Mouse (Mus musculus): Measurements from ENCODE around the gene Atp10a. TPM values are rescaled to one million over a fixed set of nuclear protein-coding genes. Genes with fewer than 3 reads are reported as not detected.

Gene Atp10a
- polyA plus RNA-seq, 2 experiments from 2014 or later: 4.0 to 4.5 TPM

- no peak for ATAC-seq
These were observed 34.3 kb downstream of the Atp10a start for GRCm38 (mm10) chr7:58690069-58690923.

DNA sequence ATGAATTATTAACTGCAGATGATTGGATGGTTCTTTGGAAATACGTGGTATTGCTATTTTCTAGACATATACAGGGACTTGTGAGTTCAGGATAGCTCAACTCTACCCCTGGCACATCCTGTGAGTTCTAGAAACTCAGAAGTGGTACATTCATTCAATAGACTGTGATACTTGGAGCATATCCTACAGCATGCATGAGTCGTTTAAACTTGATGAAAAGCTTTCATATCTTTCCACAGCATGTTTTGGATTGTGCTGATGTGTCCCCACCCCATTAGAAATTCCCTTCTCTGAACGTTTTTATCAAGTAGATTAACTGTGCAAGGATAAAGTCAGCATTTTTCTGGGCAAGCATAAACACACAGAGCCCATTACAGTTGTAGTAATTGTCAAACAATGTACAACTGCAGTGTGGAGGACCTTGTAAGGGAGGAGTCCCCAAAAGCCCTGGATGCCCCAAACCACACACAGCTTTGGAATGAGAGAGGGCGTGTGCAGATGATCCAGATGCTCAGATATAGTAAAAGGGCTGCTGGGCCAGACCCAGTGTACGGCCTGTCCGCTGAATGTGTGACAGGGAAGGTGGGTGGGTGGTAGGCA, 35.1 kb downstream of the Atp10a start:
- no peak for ATAC-seq

GRCm38 (mm10) chr7:58692704-58693103, 36.7 kb downstream of the Atp10a start:
- ATAC-seq: no peak

DNA sequence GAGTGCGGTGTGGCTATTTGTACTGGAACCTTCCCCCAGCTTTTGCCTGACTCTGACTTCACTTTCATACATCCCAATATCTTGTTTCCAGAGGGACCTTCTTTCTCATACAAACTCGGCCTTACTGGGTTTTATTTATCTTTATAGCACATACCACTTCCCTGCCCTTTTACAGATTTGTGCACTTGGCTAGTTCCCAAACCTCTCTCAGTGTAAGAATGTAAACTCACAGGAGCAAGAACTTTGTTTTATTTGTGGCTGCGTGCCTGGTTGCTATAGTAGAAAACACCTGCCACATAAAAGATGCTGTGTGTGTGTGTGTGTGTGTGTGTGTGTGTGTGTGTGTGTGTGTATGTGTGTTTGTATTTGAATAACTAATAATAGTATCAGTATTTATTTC, 37.4 kb downstream of the Atp10a start:
- ATAC-seq: peak; percentile 27

- ATAC-seq: peak; percentile 6
These were observed 39.7 kb downstream of the Atp10a start for GRCm38 (mm10) chr7:58695661-58696060.

DNA sequence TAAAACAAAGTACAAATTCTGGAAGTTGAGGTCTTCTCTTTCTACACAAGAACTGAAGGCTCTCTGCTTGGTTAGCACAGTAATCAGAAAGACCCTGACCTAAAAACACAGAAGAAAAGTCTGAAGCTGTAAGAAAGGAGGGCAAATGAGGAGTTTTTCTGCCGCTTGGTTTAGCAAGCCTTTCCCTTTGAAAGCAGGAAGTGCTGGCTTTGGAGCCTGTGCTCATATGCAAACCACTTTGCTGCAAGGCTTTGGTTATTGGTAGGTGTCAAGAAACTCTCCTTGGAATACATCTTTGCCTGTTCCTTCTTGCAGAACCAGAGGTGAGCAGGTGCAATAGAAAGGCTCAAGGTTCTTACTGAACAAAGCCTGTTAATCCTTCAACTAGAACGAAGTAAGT, 41.1 kb downstream of the Atp10a start:
- peak; percentile 66 for ATAC-seq

DNA sequence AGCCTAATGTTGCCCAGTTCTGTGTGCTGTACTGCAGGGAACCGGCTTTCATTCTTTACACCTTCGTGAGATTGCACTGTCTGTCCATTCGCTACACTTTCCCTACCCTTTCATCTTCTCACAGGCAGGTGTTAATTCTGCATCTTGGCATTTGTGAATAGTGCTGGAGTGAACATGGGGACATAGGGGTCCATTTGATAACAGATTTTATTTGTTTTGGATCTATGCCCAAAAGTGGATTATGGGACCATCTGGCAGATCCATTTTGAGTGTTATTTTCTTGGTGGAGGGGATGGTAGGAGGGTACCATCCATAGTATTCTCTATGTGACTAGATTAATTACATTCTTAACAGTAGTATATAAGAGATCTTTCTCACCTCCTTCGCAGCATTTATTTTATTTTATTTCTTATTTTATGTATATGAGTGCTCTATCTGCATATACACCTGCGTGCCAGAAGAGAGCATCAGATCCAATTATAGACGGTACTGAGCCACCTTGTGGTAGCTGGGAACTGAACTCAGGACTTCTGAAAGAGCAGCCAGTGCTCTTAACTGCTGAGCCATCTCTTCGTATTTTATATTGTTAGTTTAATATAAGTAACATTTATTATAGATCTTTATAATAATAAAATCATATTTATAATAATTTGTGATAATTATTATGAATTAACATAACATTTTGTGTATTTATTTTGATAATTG, 42.9 kb downstream of the Atp10a start:
- no peak for ATAC-seq

GRCm38 (mm10) chr7:58701311-58701710, 45.3 kb downstream of the Atp10a start:
- ATAC-seq: peak; percentile 32

GRCm38 (mm10) chr7:58705158-58705557, 49.2 kb downstream of the Atp10a start:
- peak; percentile 38 for ATAC-seq

DNA sequence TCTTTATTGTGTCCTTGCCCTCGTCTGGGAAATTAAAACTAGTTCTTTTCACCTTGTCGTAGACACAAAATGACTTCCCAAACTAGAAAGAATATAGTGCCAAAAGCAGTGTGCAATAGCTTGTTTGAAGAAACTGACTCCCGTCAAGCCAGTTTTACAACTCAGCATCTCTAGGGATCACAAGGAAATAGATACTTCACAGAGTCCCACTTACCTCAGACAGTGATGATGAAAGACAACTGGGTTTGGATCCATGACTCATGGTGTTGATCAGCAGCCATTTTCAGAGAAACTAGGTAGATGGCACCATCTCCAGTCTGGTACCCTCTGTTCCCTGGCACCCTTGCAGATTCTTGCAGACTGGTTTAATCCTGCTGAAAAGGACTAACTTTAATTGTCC, 53.3 kb downstream of the Atp10a start:
- no peak for ATAC-seq

- peak; percentile 36 for ATAC-seq
These were observed 54.3 kb downstream of the Atp10a start for GRCm38 (mm10) chr7:58710312-58710711.

DNA sequence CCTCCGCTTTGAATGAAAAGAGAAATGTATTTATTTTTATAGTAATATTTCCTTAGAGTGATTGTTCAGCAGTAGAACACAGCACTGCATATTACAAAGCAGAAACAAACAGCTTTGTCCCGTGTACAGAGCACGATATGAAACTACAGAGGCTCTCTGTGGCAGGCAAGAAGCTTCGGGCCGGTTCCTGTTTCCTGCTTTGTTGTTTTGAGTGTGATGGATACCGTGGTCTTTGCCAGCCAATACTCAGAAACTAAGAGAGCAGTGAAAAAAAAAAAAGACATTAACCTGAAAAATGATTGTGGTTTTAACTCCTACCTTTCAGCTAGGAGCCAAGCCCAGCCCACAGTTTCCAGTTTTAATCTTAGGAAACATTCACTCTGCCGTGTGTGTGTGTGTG, 55.8 kb downstream of the Atp10a start:
- ATAC-seq: peak; percentile 82

DNA sequence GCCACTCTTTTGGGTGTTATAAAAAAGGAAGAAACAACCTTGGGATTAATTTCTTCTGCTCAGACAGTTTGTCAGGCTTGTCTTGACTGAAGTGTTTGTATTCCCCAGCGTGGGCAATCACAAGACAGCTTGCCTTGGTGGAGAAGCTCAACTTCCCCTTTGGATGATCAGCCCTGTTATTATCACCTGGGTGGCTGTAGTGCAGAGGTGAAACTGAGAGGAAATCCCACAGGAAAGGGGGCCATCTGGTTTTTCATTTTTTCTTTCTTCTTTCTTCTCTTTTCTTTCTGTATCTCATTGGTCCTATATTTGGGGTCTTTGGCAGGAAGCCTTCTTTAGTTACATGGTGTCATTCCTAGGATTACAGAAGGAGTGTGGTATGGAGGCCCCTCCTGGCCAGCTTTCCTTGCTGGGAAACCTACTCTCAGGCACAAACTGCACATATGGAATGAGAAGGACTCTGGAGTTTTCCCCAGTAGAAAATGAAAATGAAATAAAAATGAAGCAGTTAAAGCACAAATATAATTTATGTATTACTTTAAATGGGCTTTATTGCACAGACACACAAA, 59.7 kb downstream of the Atp10a start:
- ATAC-seq: no peak

DNA sequence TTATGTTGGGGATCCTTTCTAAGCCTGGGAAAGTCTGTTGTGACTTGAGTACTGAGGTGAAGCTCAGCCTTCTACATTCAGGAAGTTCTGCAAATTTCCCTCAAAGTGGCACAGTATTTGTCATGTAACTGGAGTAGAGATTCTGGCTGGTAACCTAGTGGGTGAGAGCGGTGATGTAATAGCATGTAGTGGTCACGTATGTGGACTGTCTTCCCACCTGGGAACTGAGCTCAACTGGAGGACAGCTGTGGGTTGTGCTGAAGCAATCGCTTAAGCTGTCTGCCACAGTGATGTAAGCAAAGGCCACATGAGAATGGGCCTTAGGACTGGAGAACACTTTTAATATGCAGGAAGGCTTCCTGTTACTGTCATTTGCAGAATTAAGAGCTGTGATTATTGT, 60.7 kb downstream of the Atp10a start:
- no peak for ATAC-seq

- ATAC-seq: no peak
These were observed 62.6 kb downstream of the Atp10a start for GRCm38 (mm10) chr7:58718556-58718955.

- no peak for ATAC-seq
These were observed 63.4 kb downstream of the Atp10a start for GRCm38 (mm10) chr7:58719218-58719938.

DNA sequence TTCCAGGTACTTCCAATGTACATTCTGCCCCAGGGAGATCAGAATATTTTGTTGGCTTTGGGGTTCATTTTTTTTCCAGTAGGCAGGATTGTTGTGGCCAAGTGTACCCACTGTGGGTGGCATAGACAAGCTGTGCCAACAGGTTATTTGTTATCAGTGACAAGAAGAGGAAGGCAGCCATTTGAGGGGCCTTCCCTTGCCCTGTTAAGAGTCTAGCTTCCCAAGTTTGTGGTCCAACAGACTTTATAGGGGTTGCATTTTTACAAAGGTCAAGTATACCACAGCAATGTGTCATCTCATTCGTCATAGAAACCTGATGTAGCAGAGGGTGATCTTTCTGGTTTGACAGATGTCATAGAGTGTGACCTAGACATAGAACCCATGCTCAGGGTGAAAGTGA, 66.3 kb downstream of the Atp10a start:
- ATAC-seq: no peak

DNA sequence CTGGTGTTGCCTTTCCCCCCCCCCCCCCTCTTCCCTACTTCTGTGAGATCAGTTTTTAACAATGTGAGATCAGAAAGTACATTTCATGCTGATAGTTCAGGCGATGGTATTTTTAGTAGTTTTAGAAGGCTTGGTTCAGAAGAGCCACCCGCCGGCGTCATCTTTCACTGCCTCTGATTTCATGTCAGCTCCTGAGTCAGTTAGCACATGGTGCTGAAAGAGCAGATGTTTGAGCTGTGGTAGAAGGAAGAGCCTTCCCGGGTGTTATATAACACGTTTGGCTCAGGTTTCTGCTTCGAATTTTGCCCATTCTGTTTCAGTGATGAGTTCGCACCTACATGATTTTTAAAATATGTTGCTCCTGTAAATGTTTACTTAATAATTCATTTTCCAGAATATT, 74.2 kb downstream of the Atp10a start:
- ATAC-seq: no peak

DNA sequence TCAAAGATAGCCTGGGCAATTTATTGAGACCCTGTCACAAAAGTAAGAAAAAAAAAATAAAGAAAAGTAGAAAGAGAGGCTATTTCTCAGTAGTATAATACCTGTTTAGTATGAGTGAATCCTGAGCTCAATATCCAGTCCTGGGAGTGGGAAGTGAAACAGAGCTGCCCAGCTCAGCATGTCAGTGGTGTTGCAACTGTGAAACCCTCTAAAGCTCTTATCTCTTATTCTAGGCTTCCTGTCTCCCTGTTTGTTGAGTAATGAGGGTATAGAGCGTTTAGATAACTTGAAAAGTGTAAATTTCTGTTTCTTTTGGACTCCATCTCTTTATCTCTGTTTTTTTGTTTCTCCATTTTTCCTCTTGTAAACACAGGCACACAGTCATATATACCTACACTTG, 74.9 kb downstream of the Atp10a start:
- peak; percentile 26 for ATAC-seq

DNA sequence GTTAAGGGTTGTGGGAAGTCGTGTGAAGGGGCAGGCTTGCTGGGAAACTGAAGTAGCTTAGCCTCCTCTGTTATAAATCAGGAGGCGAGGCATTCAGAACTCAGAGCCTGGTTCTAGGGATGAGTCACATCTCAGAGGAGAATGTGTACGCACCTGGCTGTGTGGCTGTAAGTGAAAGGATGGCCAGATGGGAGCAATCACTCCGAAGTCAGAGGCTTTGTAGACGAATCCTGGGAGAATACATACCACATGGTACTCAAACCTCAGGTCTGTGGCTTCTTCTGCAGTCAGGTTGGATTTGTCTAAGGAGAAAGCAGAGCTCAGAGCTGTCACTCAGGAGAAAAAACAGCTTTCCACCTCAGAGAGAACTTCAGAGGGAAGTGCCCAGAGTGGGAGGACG, 76.4 kb downstream of the Atp10a start:
- ATAC-seq: no peak

GRCm38 (mm10) chr7:58733490-58733901, 77.5 kb downstream of the Atp10a start:
- ATAC-seq: no peak

- no peak for ATAC-seq
These were observed 81.0 kb downstream of the Atp10a start for GRCm38 (mm10) chr7:58736841-58737547.
